11 mouse cellular contexts compared by ENCODE assay signal in the genomic region with DNA sequence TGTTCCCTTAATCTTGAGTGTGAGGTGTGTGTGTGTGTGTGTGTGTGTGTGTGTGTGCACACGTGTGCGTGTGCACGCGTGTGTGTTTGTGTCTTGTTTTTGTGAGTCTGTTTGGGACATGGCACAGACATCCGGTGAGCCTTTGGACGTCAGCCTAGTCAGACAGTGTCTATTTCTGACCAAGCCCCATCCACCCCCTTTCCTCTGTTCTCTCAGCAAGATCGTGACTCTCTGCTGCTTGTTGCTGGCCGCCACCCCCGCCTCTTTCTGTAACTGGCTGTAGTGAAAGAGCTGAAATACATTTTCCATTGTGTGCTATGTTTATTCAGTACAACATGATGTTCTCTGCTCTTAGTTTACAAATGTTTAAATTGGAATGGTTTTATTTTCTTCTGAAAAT. TPM values are rescaled to one million over a fixed set of nuclear protein-coding genes. Genes with fewer than 3 reads are reported as not detected.
DNase-seq lines count a peak whose midpoint lies in the region; ATAC-seq lines count a peak whose summit lies in the region.
"Had no signal": no experiment of that assay in that cellular context is flagged by ENCODE, and none has a peak within 500 bp of the region (broad histone marks: within the 10 kb centered on the region; RNA-seq: fewer than 3 reads in every experiment).

No protein-coding gene starts in this region.

- no peak overlapping the region for H3K4me3 ChIP-seq in neural tube, embryonic 13.5 days
- H3K4me3 ChIP-seq in neural tube, embryonic 15.5 days (replicated peaks) = no peak overlapping the region
- H3K4me3 ChIP-seq: embryonic facial prominence, embryonic 13.5 days; limb, embryonic 15.5 days had no signal

- no peaks in the 10 kb centered on the region for H3K4me1 ChIP-seq in neural tube, embryonic 13.5 days (replicated peaks)
- no peaks in the 10 kb centered on the region for H3K4me1 ChIP-seq in neural tube, embryonic 15.5 days
- H3K4me1 ChIP-seq: embryonic facial prominence, embryonic 13.5 days; limb, embryonic 15.5 days had no signal

- H3K9ac ChIP-seq in neural tube, embryonic 13.5 days = no peak overlapping the region
- no peak overlapping the region for H3K9ac ChIP-seq in neural tube, embryonic 15.5 days (replicated peaks)
- H3K9ac ChIP-seq: embryonic facial prominence, embryonic 13.5 days; limb, embryonic 15.5 days had no signal

- H3K36me3 ChIP-seq in neural tube, embryonic 13.5 days = no peaks in the 10 kb centered on the region
- no peaks in the 10 kb centered on the region for H3K36me3 ChIP-seq in neural tube, embryonic 15.5 days
- H3K36me3 ChIP-seq: embryonic facial prominence, embryonic 13.5 days; limb, embryonic 15.5 days had no signal

- H3K27me3 ChIP-seq in neural tube, embryonic 13.5 days = no peaks in the 10 kb centered on the region
- no peaks in the 10 kb centered on the region for H3K27me3 ChIP-seq in neural tube, embryonic 15.5 days (replicated peaks)
- H3K27me3 ChIP-seq: embryonic facial prominence, embryonic 13.5 days; limb, embryonic 15.5 days had no signal

- ATAC-seq in neural tube, embryonic 13.5 days (ENCODE audit: low read depth) = 0 out of 2 replicates have a peak, but pooled peaks have one; percentile 40
- ATAC-seq in neural tube, embryonic 15.5 days (ENCODE audit: low FRiP score) = no peak
- ATAC-seq in erythroblast, adult 5-6 weeks (replicated peaks; ENCODE audit: low FRiP score, poor library complexity, severe bottlenecking) = no peak

- no peak overlapping the region for H3K27ac ChIP-seq in neural tube, embryonic 13.5 days (replicated peaks)
- H3K27ac ChIP-seq in neural tube, embryonic 15.5 days (replicated peaks) = no peak overlapping the region
- H3K27ac ChIP-seq: embryonic facial prominence, embryonic 13.5 days; limb, embryonic 15.5 days had no signal

- DNase-seq in gastrocnemius, postnatal 10 days = peak; percentile 12
- DNase-seq in gastrocnemius, adult 18-20 months (ENCODE audit: low spot score) = no peak
- DNase-seq in left cerebral cortex, adult 18-20 months (ENCODE audit: low spot score in 2 of 2) = peak; percentile 37 to 68
- DNase-seq in right cerebral cortex, postnatal 36 days (ENCODE audit: low spot score in 2 of 2) = peak; percentile 46 to 51
- DNase-seq in spleen, adult 12 weeks (ENCODE audit: low spot score) = no peak

- no peaks in the 10 kb centered on the region for H3K9me3 ChIP-seq in neural tube, embryonic 13.5 days
- H3K9me3 ChIP-seq in neural tube, embryonic 15.5 days (replicated peaks) = no peaks in the 10 kb centered on the region
- H3K9me3 ChIP-seq: embryonic facial prominence, embryonic 13.5 days; limb, embryonic 15.5 days had no signal

- H3K4me2 ChIP-seq in neural tube, embryonic 13.5 days = no peak overlapping the region
- no peak overlapping the region for H3K4me2 ChIP-seq in neural tube, embryonic 15.5 days
- H3K4me2 ChIP-seq: embryonic facial prominence, embryonic 13.5 days; limb, embryonic 15.5 days had no signal

- WGBS in neural tube, embryonic 13.5 days = 67% methylated on average over 9 of the region's 9 CpGs
- WGBS in neural tube, embryonic 15.5 days = 57% methylated on average over 9 of the region's 9 CpGs

RNA-seq across cellular contexts. Expression of gene Cnga2, which starts 20.6 kb away (rescaled TPM):
- not detected for total RNA-seq in gastrocnemius, postnatal 10 days (2021)
- total RNA-seq in gastrocnemius, adult 18-20 months (2021) = not detected
- polyA plus RNA-seq in neural tube, embryonic 13.5 days (2015; fragmentation: Nextera tagmentation; extraction: Ambion mirVana) = 0.13 TPM in 1 of 2 replicates, not detected in the other
- polyA plus RNA-seq in neural tube, embryonic 15.5 days (2015; fragmentation: Nextera tagmentation; extraction: Ambion mirVana) = 0.22 and 0.27 TPM in 2 replicates
- total RNA-seq in left cerebral cortex, adult 18-20 months (2021) = under 1 TPM; 0.35 to 0.40 TPM
- total RNA-seq in erythroblast, adult 5-6 weeks (2015; ENCODE audit: low replicate concordance) = not detected in 2 replicates
- not detected in 2 replicates for total RNA-seq in erythroblast, adult 5-6 weeks (2017; ENCODE audit: low replicate concordance)
- total RNA-seq: MEL had no signal

RNA-seq across cellular contexts. Expression of gene Fate1, which starts 39.5 kb away (rescaled TPM):
- not detected for total RNA-seq in gastrocnemius, postnatal 10 days (2021)
- total RNA-seq in gastrocnemius, adult 18-20 months (2021) = not detected
- not detected in 2 replicates for polyA plus RNA-seq in neural tube, embryonic 13.5 days (2015; fragmentation: Nextera tagmentation; extraction: Ambion mirVana)
- 0.23 TPM in 1 of 2 replicates, not detected in the other for polyA plus RNA-seq in neural tube, embryonic 15.5 days (2015; fragmentation: Nextera tagmentation; extraction: Ambion mirVana)
- total RNA-seq in left cerebral cortex, adult 18-20 months (2021) = under 1 TPM; 0.42 TPM
- total RNA-seq in erythroblast, adult 5-6 weeks (2015; ENCODE audit: low replicate concordance) = not detected in 2 replicates
- total RNA-seq in erythroblast, adult 5-6 weeks (2017; ENCODE audit: low replicate concordance) = not detected in 2 replicates
- total RNA-seq: MEL had no signal
- polyA plus RNA-seq: embryonic facial prominence, embryonic 13.5 days had no signal

RNA-seq across cellular contexts. Expression of gene Prrg3, which starts 49.8 kb away (rescaled TPM):
- total RNA-seq in gastrocnemius, postnatal 10 days (2021) = 10 to 100 TPM; 18.1 to 20.4 TPM
- total RNA-seq in gastrocnemius, adult 18-20 months (2021) = 1 to 10 TPM; 1.9 to 2.9 TPM
- 7.8 and 8.9 TPM in 2 replicates for polyA plus RNA-seq in neural tube, embryonic 13.5 days (2015; fragmentation: Nextera tagmentation; extraction: Ambion mirVana)
- polyA plus RNA-seq in neural tube, embryonic 15.5 days (2015; fragmentation: Nextera tagmentation; extraction: Ambion mirVana) = 11.7 and 11.8 TPM in 2 replicates
- total RNA-seq in left cerebral cortex, adult 18-20 months (2021) = 10 to 100 TPM; 34.8 to 40.8 TPM
- not detected in 2 replicates for total RNA-seq in erythroblast, adult 5-6 weeks (2015; ENCODE audit: low replicate concordance)
- total RNA-seq in erythroblast, adult 5-6 weeks (2017; ENCODE audit: low replicate concordance) = not detected in 2 replicates
- total RNA-seq: MEL had no signal

Comparison
In these comparisons a context has a peak if more than half of its experiments do, and no peak if none do; other contexts are left out.
1. DNase-seq: peak in gastrocnemius, postnatal 10 days (single experiment), left cerebral cortex, adult 18-20 months (2 of 2) and right cerebral cortex, postnatal 36 days (2 of 2); none in gastrocnemius, adult 18-20 months (single experiment) and spleen, adult 12 weeks (single experiment).
2. RNA of gene Prrg3, which starts 49.8 kb away (total RNA-seq): 34.8 to 40.8 TPM in left cerebral cortex, adult 18-20 months and 18.1 to 20.4 TPM in gastrocnemius, postnatal 10 days; 1.9 to 2.9 TPM in gastrocnemius, adult 18-20 months and not detected in erythroblast, adult 5-6 weeks; every median in the first group is over 4 times any median in the second.